Mouse (Mus musculus) layer of hippocampus, adult 9-10 months (tissue): Measurements from ENCODE around the gene Ccl22.
A peak's percentile ranks its signal among the peaks of the same experiment; 100 is the strongest.

Experiments used
- DNase-seq: peaks from one replicate; pipeline ENCODE4 v3.0.0; 2022; ENCODE audit warnings: low spot score

Gene Ccl22

DNA sequence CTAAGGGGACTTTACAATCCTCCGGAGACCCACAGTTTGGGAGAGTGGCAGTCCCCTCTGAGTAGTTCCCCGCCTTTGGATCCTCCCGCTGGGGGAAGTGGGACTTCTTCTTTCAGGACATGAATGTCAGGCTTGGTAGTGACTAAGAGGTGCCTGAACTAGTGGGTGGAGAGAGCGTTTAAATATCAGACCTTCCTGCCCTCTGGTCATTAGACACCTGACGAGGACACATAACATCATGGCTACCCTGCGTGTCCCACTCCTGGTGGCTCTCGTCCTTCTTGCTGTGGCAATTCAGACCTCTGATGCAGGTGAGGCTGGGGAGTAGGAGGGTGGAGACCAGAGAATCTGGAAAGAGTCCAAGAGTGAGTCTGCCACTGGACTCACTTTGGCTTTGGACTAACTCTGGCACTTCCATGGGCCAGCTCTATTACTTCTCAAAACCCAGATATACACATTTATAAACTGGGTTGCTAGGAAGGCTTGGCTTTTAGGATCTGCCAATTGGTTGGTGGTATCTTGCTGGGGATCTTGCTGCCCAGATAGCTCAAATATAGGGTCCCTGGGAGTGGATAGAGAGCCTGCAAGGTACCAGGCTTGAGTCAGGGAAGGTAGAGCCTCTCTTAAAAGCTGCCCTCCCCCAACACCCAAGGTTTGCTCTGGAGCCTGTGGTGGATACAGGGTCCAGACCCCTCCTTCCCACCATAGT lies at the start of gene Ccl22:
Gene Ccl22, plus strand, starts transcription at position 115 of the 709 bp plus-strand sequence.
- no peak for DNase-seq

GRCm38 (mm10) chr8:94695994-94696384 lies 49.4 kb upstream of the Ccl22 start, which contains the start of gene Pllp:
Gene Pllp, minus strand, starts transcription at chr8:94696278.
- DNase-seq = no peak

GRCm38 (mm10) chr8:94696566-94696965 lies 48.8 kb upstream of the Ccl22 start:
- DNase-seq = no peak

GRCm38 (mm10) chr8:94697956-94698355 lies 47.4 kb upstream of the Ccl22 start:
- DNase-seq = no peak

GRCm38 (mm10) chr8:94699366-94699765 lies 46.0 kb upstream of the Ccl22 start:
- DNase-seq = no peak

DNA sequence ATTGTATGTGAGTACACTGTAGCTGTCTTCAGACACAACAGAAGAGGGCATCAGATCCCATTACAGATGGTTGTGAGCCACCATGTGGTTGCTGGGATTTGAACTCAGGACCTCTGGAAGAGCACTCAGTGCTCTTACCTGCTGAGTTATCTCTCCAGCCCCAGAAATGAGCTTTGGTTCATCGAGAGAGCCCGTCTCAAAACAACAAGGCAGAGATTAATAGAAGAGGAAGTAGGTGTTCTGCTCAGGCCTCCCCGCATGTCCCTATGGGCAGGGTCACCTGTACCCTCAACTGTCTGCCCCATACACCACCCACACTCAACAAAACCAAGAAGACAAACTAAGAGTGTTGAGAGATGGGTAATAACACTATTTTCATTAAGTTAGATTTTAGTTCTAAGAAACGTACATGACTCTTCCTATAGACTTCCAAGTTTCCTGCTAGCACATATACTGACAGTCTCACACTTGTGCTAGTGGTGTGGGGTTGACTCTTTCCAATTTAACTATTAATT lies 44.9 kb upstream of the Ccl22 start:
- no peak for DNase-seq

GRCm38 (mm10) chr8:94702156-94702555 lies 43.2 kb upstream of the Ccl22 start:
- no peak for DNase-seq

- DNase-seq = peak; percentile 72
Observed at GRCm38 (mm10) chr8:94702844-94703813, 42.3 kb upstream of the Ccl22 start.

GRCm38 (mm10) chr8:94703972-94704668 lies 41.3 kb upstream of the Ccl22 start:
- DNase-seq = peak; percentile 98

- no peak for DNase-seq
Observed at GRCm38 (mm10) chr8:94704669-94704984, 40.8 kb upstream of the Ccl22 start.

- DNase-seq = no peak
Observed at GRCm38 (mm10) chr8:94705581-94706245, 39.7 kb upstream of the Ccl22 start.

DNA sequence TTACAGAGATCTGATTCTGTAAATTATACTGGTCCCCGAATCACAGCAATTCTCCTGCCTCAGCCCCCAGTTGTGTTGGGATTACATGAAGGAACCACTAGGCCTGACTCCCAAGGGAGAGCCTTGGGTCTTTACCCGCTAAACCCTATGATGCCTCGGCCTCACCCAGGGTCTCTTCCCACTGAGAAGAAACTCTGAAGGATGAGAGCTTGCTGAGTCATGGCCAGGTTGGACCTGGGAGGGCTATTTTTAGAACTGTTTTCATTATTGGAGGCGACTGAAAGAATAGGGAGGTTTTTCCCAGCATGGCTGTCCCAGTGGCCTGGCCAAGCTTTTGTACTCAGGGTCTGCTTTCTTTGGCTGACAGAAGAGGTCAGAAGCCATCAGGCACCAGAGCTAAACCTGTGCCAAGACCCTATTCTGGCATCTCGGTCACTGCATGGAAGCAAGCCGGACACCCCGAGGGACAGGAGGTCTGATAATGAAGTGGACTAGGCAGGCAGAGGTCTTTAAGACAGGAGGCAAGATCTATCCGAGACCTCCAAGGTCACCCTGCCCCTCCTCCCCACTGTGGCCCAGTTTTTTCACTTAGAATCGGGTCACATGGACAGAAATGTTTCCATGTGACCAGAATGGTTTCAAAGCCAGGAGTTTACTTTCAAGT lies 38.5 kb upstream of the Ccl22 start:
- DNase-seq = no peak

- DNase-seq = no peak
Observed at GRCm38 (mm10) chr8:94710336-94710735, 35.1 kb upstream of the Ccl22 start.

DNA sequence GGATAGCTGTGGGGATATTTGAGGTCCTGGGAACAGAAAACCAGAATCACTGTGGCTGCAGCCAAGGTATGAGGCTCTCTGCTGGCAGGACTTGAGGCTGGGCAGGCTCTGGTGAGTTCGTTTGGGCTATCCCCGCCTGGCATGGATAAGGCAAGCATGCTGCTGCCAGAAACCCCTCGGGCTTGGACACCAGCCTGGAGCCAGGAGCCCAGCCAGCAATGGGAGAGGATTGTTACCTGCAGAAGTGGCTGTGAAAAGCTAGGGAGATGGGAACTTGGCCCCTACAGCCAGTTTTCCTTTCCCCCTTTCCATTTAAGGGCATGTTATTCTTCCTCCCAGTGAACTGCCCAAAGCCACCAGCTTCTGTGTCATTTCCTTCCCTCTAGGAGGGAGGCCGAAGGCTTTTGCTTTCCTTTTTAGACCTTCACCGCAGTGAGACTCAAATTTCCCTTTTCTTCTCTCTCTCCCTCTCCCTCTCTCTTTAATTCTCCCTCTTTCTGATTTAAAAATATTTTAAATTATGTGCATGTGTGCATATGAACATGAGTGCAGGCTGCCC lies 34.2 kb upstream of the Ccl22 start:
- DNase-seq = no peak

DNA sequence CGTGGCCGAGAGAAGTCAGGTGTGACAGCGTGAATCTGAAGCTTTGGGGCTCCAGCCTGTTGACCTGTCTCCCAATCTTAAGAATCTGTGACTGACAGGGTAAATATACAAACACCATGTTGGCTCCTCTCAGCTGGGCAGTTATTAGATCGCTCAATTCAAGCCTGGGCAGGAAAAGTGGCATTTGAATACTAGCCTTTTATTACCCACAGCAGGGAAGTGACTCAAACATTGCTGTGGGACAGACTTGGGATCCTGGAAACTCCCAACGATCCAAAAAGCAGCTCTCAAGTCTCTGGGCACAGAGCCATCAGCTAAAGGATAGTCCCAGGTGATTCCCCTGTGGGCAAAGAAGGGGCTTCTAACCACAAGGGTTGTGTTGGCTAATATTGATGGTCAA lies 30.8 kb upstream of the Ccl22 start:
- DNase-seq = no peak

DNA sequence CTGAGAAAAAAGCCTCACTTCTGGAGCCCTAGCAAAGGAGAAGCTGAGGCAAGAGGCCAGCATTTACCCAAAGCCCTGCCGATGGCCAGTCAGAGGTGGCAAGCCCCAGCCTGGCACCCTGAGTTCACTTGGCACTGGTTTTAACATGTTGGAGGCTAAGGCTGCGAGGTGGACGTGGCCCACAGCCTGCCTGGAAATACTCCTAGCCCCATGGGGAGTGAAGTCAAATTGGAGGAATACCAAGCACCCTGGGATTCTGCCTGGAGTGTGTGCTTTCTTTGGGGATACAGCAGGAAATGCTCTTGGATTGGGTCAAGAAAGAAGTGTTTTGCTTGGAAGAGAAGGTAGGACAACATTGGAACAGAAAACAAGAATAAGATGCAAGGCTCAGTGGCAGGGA lies 29.5 kb upstream of the Ccl22 start:
- no peak for DNase-seq

DNA sequence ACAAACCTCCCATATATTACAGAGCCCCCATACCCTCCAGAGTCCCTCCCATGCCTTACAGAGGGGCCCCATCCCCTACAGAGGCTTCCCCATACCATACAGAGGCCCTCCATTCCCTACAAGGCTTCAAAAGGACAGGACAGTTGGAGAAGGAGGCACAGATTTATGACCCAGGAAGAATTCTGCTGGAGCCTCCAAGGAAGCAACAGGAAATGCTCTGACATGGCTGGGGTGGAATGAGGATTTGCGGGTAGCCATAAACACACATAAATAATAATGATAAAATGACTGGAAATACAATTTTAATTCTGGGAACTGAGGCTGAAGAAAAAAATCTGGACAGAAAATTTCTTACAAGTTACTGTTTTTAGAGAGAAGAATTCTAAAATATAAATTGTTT lies 28.5 kb upstream of the Ccl22 start:
- no peak for DNase-seq

- DNase-seq = no peak
Observed at GRCm38 (mm10) chr8:94725998-94726397, 19.4 kb upstream of the Ccl22 start.

- DNase-seq = no peak
Observed at GRCm38 (mm10) chr8:94729301-94729700, 16.1 kb upstream of the Ccl22 start.

DNA sequence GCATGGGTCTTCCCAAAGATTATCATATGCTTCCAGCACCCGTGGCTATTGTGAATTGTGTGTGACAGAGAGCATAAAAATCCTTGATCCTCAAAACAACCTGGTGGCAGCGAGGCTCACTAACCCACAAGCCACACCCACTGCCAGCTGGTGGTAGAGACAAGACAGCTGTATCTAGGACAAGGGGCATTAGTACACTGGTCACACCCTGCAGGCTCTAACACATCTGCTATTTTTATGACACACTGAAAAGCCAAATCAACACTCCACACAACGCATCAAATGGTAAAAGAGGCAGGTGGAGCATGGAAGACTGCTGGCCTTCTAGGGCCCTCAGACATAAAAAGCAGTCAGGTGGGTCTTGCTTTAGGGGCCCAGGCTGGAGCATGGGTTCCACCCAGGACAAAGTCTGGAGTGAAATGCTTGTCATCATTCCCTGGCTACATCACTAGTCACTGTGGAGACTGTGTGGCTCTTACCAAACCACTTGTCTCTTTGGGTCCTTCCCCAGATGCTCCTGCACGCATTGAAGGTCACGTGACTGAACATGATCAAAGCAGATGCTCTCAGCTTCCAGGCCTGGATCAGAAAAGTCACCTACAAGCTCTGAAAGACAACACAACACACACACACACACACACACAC lies 11.4 kb upstream of the Ccl22 start:
- no peak for DNase-seq
